Mouse (Mus musculus) adrenal gland, postnatal 4 days (tissue): Measurements from ENCODE around the gene Nrxn1. TPM values are rescaled to one million over a fixed set of nuclear protein-coding genes. Genes with fewer than 3 reads are reported as not detected.
A peak's percentile ranks its signal among the peaks of the same experiment; 100 is the strongest.

Source experiments
- DNase-seq, 2 experiments: peaks; one replicate each; pipeline ENCODE4 v3.0.0; 2021 to 2022; ENCODE audit warnings: low spot score in 2 of 2, mixed read lengths in 2 of 2
- long read RNA-seq, 2 experiments: library from polyadenylated mRNA; stranded (forward); transcript quantifications; one replicate each; pipeline ENCODE4 v2.0.0; 2021
- total RNA-seq, 2 experiments: library from RNA; stranded (reverse); gene quantifications; 2 replicates each; pipeline ENCODE4 v1.2.3; 2021

Gene Nrxn1
- total RNA-seq: 10 to 100 TPM; 20.1 to 20.6 TPM
- long read RNA-seq, experiment 1: 0 reads
- long read RNA-seq, experiment 2, partial matches to known transcripts: 0 of 1 reads
- long read RNA-seq, experiment 2, other reads (novel, unspliced or antisense): 1 of 1 reads

GRCm38 (mm10) chr17:91093042-91093080 is at the start of gene Nrxn1:
TSS of gene Nrxn1 (minus strand) at chr17:91093071.
- DNase-seq: no peak

GRCm38 (mm10) chr17:91136859-91137258 is 44.0 kb upstream of the Nrxn1 start:
- DNase-seq: no peak

- DNase-seq: no peak
These were observed 20.2 kb upstream of the Nrxn1 start for GRCm38 (mm10) chr17:91112880-91113628.

GRCm38 (mm10) chr17:91112085-91112484 is 19.2 kb upstream of the Nrxn1 start:
- no peak for DNase-seq

GRCm38 (mm10) chr17:91093081-91093875 is 407 bp upstream of the Nrxn1 start:
- DNase-seq: no peak

- peak; percentile 33 to 46 for DNase-seq
These were observed 340 bp downstream of the Nrxn1 start for GRCm38 (mm10) chr17:91092421-91093041.

- DNase-seq: no peak
These were observed 2.2 kb downstream of the Nrxn1 start for GRCm38 (mm10) chr17:91090631-91091030.

GRCm38 (mm10) chr17:91088991-91089390 is 3.9 kb downstream of the Nrxn1 start:
- no peak for DNase-seq

GRCm38 (mm10) chr17:91088037-91088715 is 4.7 kb downstream of the Nrxn1 start:
- no peak for DNase-seq

- no peak for DNase-seq
These were observed 6.5 kb downstream of the Nrxn1 start for GRCm38 (mm10) chr17:91086412-91086811.

- no peak for DNase-seq
These were observed 7.5 kb downstream of the Nrxn1 start for GRCm38 (mm10) chr17:91085416-91085815.

- no peak for DNase-seq
These were observed 13.8 kb downstream of the Nrxn1 start for GRCm38 (mm10) chr17:91079096-91079495.

- DNase-seq: no peak
These were observed 18.1 kb downstream of the Nrxn1 start for GRCm38 (mm10) chr17:91074780-91075179.

GRCm38 (mm10) chr17:91033466-91033865 is 59.4 kb downstream of the Nrxn1 start:
- no peak for DNase-seq

GRCm38 (mm10) chr17:91025061-91025623 is 67.7 kb downstream of the Nrxn1 start:
- no peak for DNase-seq

GRCm38 (mm10) chr17:91007385-91008089 is 85.3 kb downstream of the Nrxn1 start:
- no peak for DNase-seq

GRCm38 (mm10) chr17:91000389-91000788 is 92.5 kb downstream of the Nrxn1 start:
- DNase-seq: no peak

GRCm38 (mm10) chr17:90999667-91000154 is 93.2 kb downstream of the Nrxn1 start:
- DNase-seq: no peak

GRCm38 (mm10) chr17:90997714-90998113 is 95.2 kb downstream of the Nrxn1 start:
- no peak for DNase-seq

GRCm38 (mm10) chr17:90995436-90995835 is 97.4 kb downstream of the Nrxn1 start:
- DNase-seq: no peak

GRCm38 (mm10) chr17:90994247-90994646 is 98.6 kb downstream of the Nrxn1 start:
- DNase-seq: no peak
